ENCODE assay signal across 15 mouse cellular contexts in the genomic region with DNA sequence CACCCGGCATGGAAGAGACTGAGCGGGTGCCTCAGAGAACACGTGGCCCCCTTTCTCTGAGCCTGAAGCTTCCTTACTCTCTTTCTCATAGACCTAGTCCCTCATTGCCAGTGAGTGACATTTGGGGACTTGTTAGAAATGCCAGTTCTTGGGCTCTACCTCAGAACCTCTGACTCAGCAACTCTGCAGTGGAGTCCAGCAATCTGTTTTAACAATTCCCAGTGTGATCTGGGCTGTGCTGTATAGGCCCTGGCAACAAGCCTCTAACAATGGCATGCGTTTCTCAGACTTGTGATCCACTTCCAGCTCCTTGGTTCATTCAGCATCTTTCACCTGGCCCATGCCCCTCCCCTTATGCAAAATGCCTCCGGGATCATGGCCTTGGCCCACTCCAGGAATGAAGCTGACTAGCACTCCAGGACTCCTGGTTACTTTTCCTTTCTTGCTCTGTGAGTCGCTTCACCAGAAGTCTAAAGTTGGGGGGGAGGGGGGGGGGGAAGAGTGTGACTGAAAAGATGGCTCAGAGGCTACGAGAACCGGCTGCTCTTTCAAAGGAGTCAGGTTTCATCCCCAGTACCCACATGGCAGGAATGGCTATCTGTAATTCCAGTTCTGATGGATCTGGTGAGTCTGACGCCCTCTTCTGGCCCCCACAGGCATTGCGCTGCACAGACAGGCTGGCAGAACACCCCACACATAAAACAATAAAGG. TPM values are rescaled to one million over a fixed set of nuclear protein-coding genes. Genes with fewer than 3 reads are reported as not detected.
DNase-seq lines count a peak whose midpoint lies in the region; ATAC-seq and TF ChIP-seq lines count a peak whose summit lies in the region.
"Had no signal": no experiment of that assay in that cellular context is flagged by ENCODE, and none has a peak within 500 bp of the region (broad histone marks: within the 10 kb centered on the region; RNA-seq: fewer than 3 reads in every experiment).

No protein-coding gene starts in this region.

- no peaks in the 10 kb centered on the region for H3K9me3 ChIP-seq in hindbrain, embryonic 11.5 days (ENCODE audit: control insufficient read depth, low read length)
- H3K9me3 ChIP-seq in hindbrain, embryonic 16.5 days (ENCODE audit: control insufficient read depth, low read length), result no peaks in the 10 kb centered on the region
- H3K9me3 ChIP-seq: embryonic facial prominence, embryonic 15.5 days; liver, embryonic 13.5 days had no signal

- peaks cover 5% of the 10 kb centered on the region; the same call in 1 of the 2 replicates for H3K36me3 ChIP-seq in hindbrain, embryonic 11.5 days (ENCODE audit: control insufficient read depth, insufficient read depth, low read length)
- peaks cover 9% of the 10 kb centered on the region; the same call in 1 of the 2 replicates for H3K36me3 ChIP-seq in hindbrain, embryonic 16.5 days (ENCODE audit: control insufficient read depth, insufficient read depth, low read length)
- no peaks in the 10 kb centered on the region for H3K36me3 ChIP-seq in testis, adult 2 months (ENCODE audit: control insufficient read depth, insufficient read depth, low read length)

- TF ChIP-seq POLR2A in testis, adult 2 months (IDR thresholded peaks at IDR 0.05; ENCODE audit: control insufficient read depth, low read depth, low read length), result no peak

- no peak overlapping the region for H3K4me3 ChIP-seq in hindbrain, embryonic 11.5 days (ENCODE audit: low read depth, low read length)
- no peak overlapping the region for H3K4me3 ChIP-seq in hindbrain, embryonic 16.5 days (ENCODE audit: low read length)
- no peak overlapping the region for H3K4me3 ChIP-seq in testis, adult 2 months (ENCODE audit: control insufficient read depth, low read depth, low read length)
- H3K4me3 ChIP-seq: embryonic facial prominence, embryonic 15.5 days; liver, embryonic 13.5 days had no signal

- peaks cover 5% of the 10 kb centered on the region for H3K4me1 ChIP-seq in hindbrain, embryonic 11.5 days (replicated peaks; ENCODE audit: control insufficient read depth, insufficient read depth, low read length)
- peaks cover 13% of the 10 kb centered on the region for H3K4me1 ChIP-seq in hindbrain, embryonic 16.5 days (ENCODE audit: control insufficient read depth, insufficient read depth, low read depth, low read length)
- peaks cover 7% of the 10 kb centered on the region for H3K4me1 ChIP-seq in testis, adult 2 months (ENCODE audit: control insufficient read depth, insufficient read depth, low read length)

- no peak overlapping the region for H3K9ac ChIP-seq in hindbrain, embryonic 11.5 days (ENCODE audit: low read depth, low read length)
- H3K9ac ChIP-seq in hindbrain, embryonic 16.5 days (ENCODE audit: low read depth, low read length), result no peak overlapping the region
- H3K9ac ChIP-seq: embryonic facial prominence, embryonic 15.5 days; liver, embryonic 13.5 days had no signal

- peak; percentile 70; the same call in 1 of the 2 replicates for TF ChIP-seq CTCF in testis, adult 2 months (IDR thresholded peaks at IDR 0.05; ENCODE audit: control insufficient read depth, insufficient read depth, insufficient replicate concordance, low read depth, low read length)

- no peak overlapping the region for H3K27ac ChIP-seq in hindbrain, embryonic 11.5 days (ENCODE audit: low read depth, low read length)
- H3K27ac ChIP-seq in hindbrain, embryonic 16.5 days (ENCODE audit: low read depth, low read length), result no peak overlapping the region
- no peak overlapping the region for H3K27ac ChIP-seq in testis, adult 2 months (ENCODE audit: control insufficient read depth, insufficient read depth, low read depth, low read length)
- H3K27ac ChIP-seq: embryonic facial prominence, embryonic 15.5 days; liver, embryonic 13.5 days had no signal

- ATAC-seq in hindbrain, embryonic 11.5 days (ENCODE audit: low FRiP score), result no peak
- ATAC-seq in hindbrain, embryonic 16.5 days, result no peak
- ATAC-seq: activated CD4-positive, CD25-positive, alpha-beta regulatory T cell, adult 4 months had no signal

- DNase-seq in hindbrain, embryonic 11.5 days (ENCODE audit: low spot score), result peak; percentile 51
- DNase-seq in testis, postnatal 14 days (ENCODE audit: low spot score), result no peak
- peak; percentile 64 for DNase-seq in embryo, embryonic 9.5 days (ENCODE audit: extremely low spot score)
- DNase-seq in right cerebral cortex, adult 18-20 months, result no peak
- no peak for DNase-seq in Muller cell, postnatal 12 days (ENCODE audit: inconsistent ontology term)
- DNase-seq in T-cell, adult 2 months (ENCODE audit: low spot score), result no peak
- DNase-seq: gastrocnemius, postnatal 14 days; liver, embryonic 13.5 days; midbrain, embryonic 14.5 days; right cerebral cortex, postnatal 25 days; thymus, postnatal 25 days had no signal

- H3K27me3 ChIP-seq in hindbrain, embryonic 11.5 days (ENCODE audit: control insufficient read depth, insufficient read depth, low read length), result peaks cover 40% of the 10 kb centered on the region
- H3K27me3 ChIP-seq in hindbrain, embryonic 16.5 days (replicated peaks; ENCODE audit: control insufficient read depth, insufficient read depth, low read length), result peaks cover 36% of the 10 kb centered on the region
- H3K27me3 ChIP-seq in testis, adult 2 months (ENCODE audit: control insufficient read depth, insufficient read depth, low read length), result no peaks in the 10 kb centered on the region; the same call in 1 of the 2 replicates

- no peak overlapping the region for H3K4me2 ChIP-seq in hindbrain, embryonic 11.5 days (replicated peaks; ENCODE audit: low read depth, low read length)
- H3K4me2 ChIP-seq in hindbrain, embryonic 16.5 days (ENCODE audit: low read length), result no peak overlapping the region
- H3K4me2 ChIP-seq: embryonic facial prominence, embryonic 15.5 days; liver, embryonic 13.5 days had no signal

- 15% methylated on average over 10 of the region's 10 CpGs for WGBS in hindbrain, embryonic 11.5 days
- WGBS in hindbrain, embryonic 16.5 days, result 20% methylated on average over 9 of the region's 10 CpGs

RNA-seq across cellular contexts. Expression of gene Tfap2e, which starts 4.1 kb away (rescaled TPM):
- polyA plus RNA-seq in hindbrain, embryonic 11.5 days (2014; fragmentation: Nextera tagmentation; extraction: Ambion mirVana), result 0.95 and 0.99 TPM in 2 replicates
- 0.12 and 0.14 TPM in 2 replicates for polyA plus RNA-seq in hindbrain, embryonic 16.5 days (2015; fragmentation: Nextera tagmentation; extraction: Ambion mirVana)
- 0.05 and 0.06 TPM in 2 replicates for polyA plus RNA-seq in testis, adult 2 months (2012; rRNA removed)
- polyA plus RNA-seq: activated CD4-positive, CD25-positive, alpha-beta regulatory T cell, adult 4 months; liver, embryonic 13.5 days had no signal

RNA-seq across cellular contexts. Expression of gene Ncdn, which starts 13.1 kb away (rescaled TPM):
- polyA plus RNA-seq in hindbrain, embryonic 11.5 days (2014; fragmentation: Nextera tagmentation; extraction: Ambion mirVana), result 24.5 and 27.0 TPM in 2 replicates
- polyA plus RNA-seq in hindbrain, embryonic 16.5 days (2015; fragmentation: Nextera tagmentation; extraction: Ambion mirVana), result 159 and 170 TPM in 2 replicates
- 6.6 and 6.7 TPM in 2 replicates for polyA plus RNA-seq in testis, adult 2 months (2012; rRNA removed)

RNA-seq across cellular contexts. Expression of gene AU040320, which starts 13.2 kb away (rescaled TPM):
- polyA plus RNA-seq in hindbrain, embryonic 11.5 days (2014; fragmentation: Nextera tagmentation; extraction: Ambion mirVana), result 28.1 and 28.6 TPM in 2 replicates
- 35.0 and 39.4 TPM in 2 replicates for polyA plus RNA-seq in hindbrain, embryonic 16.5 days (2015; fragmentation: Nextera tagmentation; extraction: Ambion mirVana)
- 74.1 and 79.1 TPM in 2 replicates for polyA plus RNA-seq in testis, adult 2 months (2012; rRNA removed)

Comparison
In these comparisons a context has a peak if more than half of its experiments do, and no peak if none do; other contexts are left out.
1. DNase-seq: peak in hindbrain, embryonic 11.5 days (single experiment) and embryo, embryonic 9.5 days (single experiment); none in testis, postnatal 14 days (single experiment), right cerebral cortex, adult 18-20 months (single experiment), Muller cell, postnatal 12 days (single experiment) and T-cell, adult 2 months (single experiment).